13 mouse cellular contexts compared by ENCODE assay signal in genomic region chr14:100281734-100282133, GRCm38 (mm10). TPM values are rescaled to one million over a fixed set of nuclear protein-coding genes. Genes with fewer than 3 reads are reported as not detected.
DNase-seq lines count a peak whose midpoint lies in the region; ATAC-seq and TF ChIP-seq lines count a peak whose summit lies in the region.
"Had no signal": no experiment of that assay in that cellular context is flagged by ENCODE, and none has a peak within 500 bp of the region (broad histone marks: within the 10 kb centered on the region; RNA-seq: fewer than 3 reads in every experiment).

No protein-coding gene starts in this region.

- WGBS in stomach, embryonic 16.5 days, result 32% methylated on average over 3 of the region's 3 CpGs
- 26% methylated on average over 3 of the region's 3 CpGs for WGBS in stomach, postnatal 0 days
- WGBS in limb, embryonic 14.5 days, result 23% methylated on average over 3 of the region's 3 CpGs

- no peak for TF ChIP-seq POLR2A in limb, embryonic 14.5 days (IDR thresholded peaks at IDR 0.05; ENCODE audit: borderline replicate concordance, extremely low read depth, insufficient read depth, insufficient read length)

- peak overlapping the region; percentile 9; the same call in 1 of the 2 replicates for H3K9ac ChIP-seq in stomach, embryonic 16.5 days (ENCODE audit: low read length)
- no peak overlapping the region for H3K9ac ChIP-seq in stomach, postnatal 0 days (ENCODE audit: low read length)
- no peak overlapping the region for H3K9ac ChIP-seq in limb, embryonic 14.5 days (ENCODE audit: low read depth, low read length, severe bottlenecking)
- H3K9ac ChIP-seq: lung, embryonic 15.5 days had no signal

- DNase-seq in gastrocnemius, adult 2 months, result no peak
- DNase-seq in gastrocnemius, adult 18-20 months (ENCODE audit: low spot score), result no peak
- no peak for DNase-seq in stomach, postnatal 0 days (ENCODE audit: low spot score)
- no peak for DNase-seq in limb, embryonic 14.5 days (ENCODE audit: low spot score)
- DNase-seq in testis, postnatal 14 days (ENCODE audit: low spot score), result peak; percentile 25
- no peak for DNase-seq in lung, postnatal 14 days
- DNase-seq: cerebellum, postnatal 10 days; spleen, adult 18-20 months; thymus, postnatal 14 days had no signal

- TF ChIP-seq EP300 in stomach, postnatal 0 days (optimal IDR thresholded peaks at IDR 0.05), result no peak

- no peak for ATAC-seq in stomach, embryonic 16.5 days (ENCODE audit: insufficient read depth, low FRiP score)
- ATAC-seq in stomach, postnatal 0 days (ENCODE audit: low FRiP score, low TSS enrichment), result no peak
- ATAC-seq in limb, embryonic 14.5 days (ENCODE audit: low FRiP score, low read depth), result no peak
- ATAC-seq in megakaryocyte, adult 5-6 weeks (ENCODE audit: poor library complexity, severe bottlenecking), result no peak
- ATAC-seq: CD4-positive, CD25-positive, alpha-beta regulatory T cell, adult 4 months had no signal

- no peaks in the 10 kb centered on the region for H3K27me3 ChIP-seq in stomach, embryonic 16.5 days (ENCODE audit: control insufficient read depth, insufficient read depth, low read length)
- no peaks in the 10 kb centered on the region for H3K27me3 ChIP-seq in stomach, postnatal 0 days (ENCODE audit: control insufficient read depth, insufficient read depth, low read length)
- H3K27me3 ChIP-seq in limb, embryonic 14.5 days (ENCODE audit: control insufficient read depth, insufficient read depth, low read length), result no peaks in the 10 kb centered on the region
- H3K27me3 ChIP-seq: lung, embryonic 15.5 days had no signal

- intact Hi-C loops in gastrocnemius, adult 2 months (cut with DNase I), result loop anchor here (5.0 to 10.0 kb wide), 2 partner anchors 69 to 347 kb away; no protein-coding TSS in a partner anchor

- H3K9me3 ChIP-seq in stomach, embryonic 16.5 days (replicated peaks; ENCODE audit: control insufficient read depth, low read length), result 0 out of 2 replicates have a peak, but pooled peaks cover 3% of the 10 kb centered on the region
- H3K9me3 ChIP-seq in stomach, postnatal 0 days (ENCODE audit: control insufficient read depth, low read length), result no peaks in the 10 kb centered on the region
- H3K9me3 ChIP-seq in limb, embryonic 14.5 days (ENCODE audit: control insufficient read depth, low read length), result peaks cover 4% of the 10 kb centered on the region; the same call in 1 of the 2 replicates
- H3K9me3 ChIP-seq: lung, embryonic 15.5 days had no signal

- H3K36me3 ChIP-seq in stomach, embryonic 16.5 days (ENCODE audit: control insufficient read depth, insufficient read depth, low read length), result no peaks in the 10 kb centered on the region
- no peaks in the 10 kb centered on the region for H3K36me3 ChIP-seq in stomach, postnatal 0 days (ENCODE audit: control insufficient read depth, insufficient read depth, low read length)
- H3K36me3 ChIP-seq in limb, embryonic 14.5 days (ENCODE audit: control insufficient read depth, insufficient read depth, low read length), result no peaks in the 10 kb centered on the region
- H3K36me3 ChIP-seq: lung, embryonic 15.5 days had no signal

- H3K27ac ChIP-seq in gastrocnemius, adult 2 months, result peak overlapping the region; percentile 95
- H3K27ac ChIP-seq in stomach, embryonic 16.5 days (ENCODE audit: low read length), result no peak overlapping the region
- H3K27ac ChIP-seq in stomach, postnatal 0 days (replicated peaks), result no peak overlapping the region
- H3K27ac ChIP-seq in limb, embryonic 14.5 days (replicated peaks; ENCODE audit: low read depth, low read length), result no peak overlapping the region
- H3K27ac ChIP-seq: lung, embryonic 15.5 days had no signal

- peaks cover 22% of the 10 kb centered on the region for H3K4me1 ChIP-seq in stomach, embryonic 16.5 days (ENCODE audit: control insufficient read depth, insufficient read depth, low read length)
- H3K4me1 ChIP-seq in stomach, postnatal 0 days (replicated peaks; ENCODE audit: control insufficient read depth, insufficient read depth), result no peaks in the 10 kb centered on the region
- H3K4me1 ChIP-seq in limb, embryonic 14.5 days (ENCODE audit: control insufficient read depth, insufficient read depth, low read length), result no peaks in the 10 kb centered on the region; the same call in 1 of the 2 replicates

- TF ChIP-seq CTCF in gastrocnemius, adult 2 months (IDR thresholded peaks at IDR 0.05), result no peak
- no peak for TF ChIP-seq CTCF in stomach, postnatal 0 days (IDR thresholded peaks at IDR 0.05; ENCODE audit: low read depth)

- H3K4me3 ChIP-seq in gastrocnemius, adult 2 months, result no peak overlapping the region; the same call in 1 of the 2 replicates
- H3K4me3 ChIP-seq in stomach, embryonic 16.5 days (replicated peaks; ENCODE audit: low read length), result no peak overlapping the region
- no peak overlapping the region for H3K4me3 ChIP-seq in stomach, postnatal 0 days (ENCODE audit: low read depth, low read length)
- H3K4me3 ChIP-seq in limb, embryonic 14.5 days (replicated peaks; ENCODE audit: low read length), result no peak overlapping the region

- H3K4me2 ChIP-seq in stomach, embryonic 16.5 days (ENCODE audit: low read depth, low read length), result no peak overlapping the region
- no peak overlapping the region for H3K4me2 ChIP-seq in stomach, postnatal 0 days (replicated peaks; ENCODE audit: low read depth)
- peak overlapping the region; percentile 29; the same call in 1 of the 2 replicates for H3K4me2 ChIP-seq in limb, embryonic 14.5 days (replicated peaks; ENCODE audit: low read depth, low read length, severe bottlenecking)

RNA-seq across cellular contexts. Expression of gene Klf12, which starts 2.7 kb away (rescaled TPM):
- 10 to 100 TPM; 10.3 to 16.8 TPM for total RNA-seq in gastrocnemius, adult 2 months (2021)
- 10 to 100 TPM; 12.0 to 14.1 TPM for total RNA-seq in gastrocnemius, adult 18-20 months (2021)
- polyA plus RNA-seq in stomach, embryonic 16.5 days (2015; fragmentation: Nextera tagmentation; extraction: Ambion mirVana), result 13.2 and 14.4 TPM in 2 replicates
- 3.8 and 4.2 TPM in 2 replicates for polyA plus RNA-seq in stomach, postnatal 0 days (2015; fragmentation: Nextera tagmentation; extraction: Ambion mirVana)
- 28.7 and 32.0 TPM in 2 replicates for polyA plus RNA-seq in limb, embryonic 14.5 days (2012; rRNA removed)
- 23.7 and 27.7 TPM in 2 replicates for polyA plus RNA-seq in limb, embryonic 14.5 days (2014; fragmentation: Nextera tagmentation; extraction: Ambion mirVana)
- 0.75 TPM in 1 of 2 replicates, not detected in the other for total RNA-seq in megakaryocyte, adult 5-6 weeks (2015)
- 0.11 and 0.16 TPM in 2 replicates for total RNA-seq in megakaryocyte, adult 5-6 weeks (2017)

Comparison
In these comparisons a context has a peak if more than half of its experiments do, and no peak if none do; other contexts are left out.
1. RNA of gene Klf12, which starts 2.7 kb away (total RNA-seq): 10.3 to 16.8 TPM in gastrocnemius, adult 2 months and 12.0 to 14.1 TPM in gastrocnemius, adult 18-20 months; 0.11 to 0.75 TPM in megakaryocyte, adult 5-6 weeks; every median in the first group is over 4 times any median in the second.